Mouse (Mus musculus) left cerebral cortex, postnatal 36 days (tissue): ENCODE data around the gene Kat6b. TPM values are rescaled to one million over a fixed set of nuclear protein-coding genes. Genes with fewer than 3 reads are reported as not detected.
"Not testable (repeated sequence)": the region's sequence is repeated elsewhere in the genome, so short reads cannot be mapped to it uniquely, and the experiment has no call there.

Source experiments
- DNase-seq, 2 experiments: peaks; one replicate each; pipeline ENCODE4 v3.0.0; 2021 to 2022; ENCODE audit warnings: low spot score in 2 of 2, mixed read lengths in 1 of 2
- intact Hi-C: fragments of 180-260 bp; cut with DNase I; formaldehyde crosslinking; loops from one replicate; pipeline ENCODE4 v1.15.1; 2025
- total RNA-seq, 2 experiments: library from RNA; stranded (reverse); gene quantifications; 2 replicates each; pipeline ENCODE4 v1.2.3; 2021

Kat6b gene
- total RNA-seq, 2 experiments from 2014 or later: 107 to 111 TPM

DNA sequence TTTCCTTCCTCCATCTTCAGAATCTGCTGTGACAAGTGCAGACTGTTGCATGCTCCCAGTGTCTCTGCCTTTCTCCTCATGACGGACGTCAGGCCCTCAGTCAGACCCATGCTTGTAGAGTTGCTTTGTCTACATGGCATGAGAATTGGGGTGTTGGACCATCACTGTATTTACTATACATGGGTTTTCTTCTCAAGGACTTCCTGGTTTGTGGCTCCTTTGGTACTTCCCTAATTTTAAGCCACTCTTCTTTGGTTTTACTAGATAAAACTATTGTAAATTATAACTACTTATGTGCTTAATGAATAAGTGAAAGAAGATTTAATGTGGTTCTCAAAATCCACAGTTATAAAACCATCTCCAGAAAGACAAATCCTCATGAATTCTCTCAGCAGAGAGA, 134.6 kb downstream of the Kat6b start:
- intact Hi-C loops: loop anchor here (10.0 kb wide), 2 partner anchors 129 to 481 kb away; no protein-coding TSS in a partner anchor
- no peak for DNase-seq

DNA sequence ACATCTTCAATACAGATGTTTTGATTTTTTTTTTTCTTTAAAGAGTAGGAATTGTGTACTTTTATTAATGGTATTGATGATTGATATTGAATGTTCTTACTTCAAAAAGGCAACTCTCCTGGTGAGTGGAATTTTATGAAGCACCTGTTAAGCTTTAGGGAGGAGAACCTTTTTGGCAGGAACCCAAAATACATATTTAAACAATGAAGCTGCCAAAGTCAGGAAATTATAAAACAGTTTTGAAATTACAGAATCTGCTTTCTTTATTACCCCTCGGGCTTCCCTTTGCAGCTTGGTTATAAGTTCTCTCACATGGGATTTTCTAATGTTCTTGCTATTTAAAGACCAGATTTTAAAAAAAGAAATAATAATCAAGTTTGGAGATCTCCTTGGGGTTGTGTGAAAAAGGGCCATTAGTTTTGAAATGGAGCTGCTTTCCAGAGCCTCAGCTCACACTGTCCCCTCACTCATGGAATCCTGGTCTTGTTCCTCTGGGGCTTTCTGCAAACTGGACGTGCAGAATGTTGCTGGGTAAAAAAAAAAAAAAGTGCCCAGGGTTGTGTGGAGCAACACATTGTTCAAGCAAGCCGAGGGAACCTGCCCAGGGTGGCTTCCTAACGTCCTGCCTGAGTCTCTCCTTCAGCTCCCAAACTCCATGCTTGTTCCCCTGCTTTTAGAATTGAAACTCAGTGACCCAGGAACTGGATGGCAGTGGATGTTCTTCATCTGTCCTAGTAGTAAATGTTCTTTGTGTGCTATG, 136.2 kb downstream of the Kat6b start:
- DNase-seq: no peak
- intact Hi-C loops: loop anchor here (10.0 kb wide), 2 partner anchors 127 to 483 kb away; no protein-coding TSS in a partner anchor

DNA sequence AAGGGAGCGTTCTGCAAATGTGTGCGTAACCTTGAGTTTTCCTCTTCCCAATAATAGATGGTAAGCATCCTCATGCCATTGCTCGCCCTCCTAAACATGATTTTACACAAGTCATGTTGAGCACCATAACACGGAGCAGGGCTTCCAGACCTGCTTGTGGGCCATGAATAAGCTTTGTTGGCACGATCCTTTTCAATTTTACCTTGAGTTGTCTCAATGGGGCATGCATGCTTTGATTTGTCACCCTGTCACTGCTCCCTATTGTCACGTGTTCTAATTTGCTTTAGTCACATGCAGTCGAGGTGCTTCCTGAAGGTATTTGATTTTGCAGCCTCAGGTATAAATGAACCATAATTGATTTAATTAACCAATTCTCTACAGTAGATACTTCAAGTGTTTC, 138.7 kb downstream of the Kat6b start:
- intact Hi-C loops: loop anchor here (10.0 kb wide), 2 partner anchors 125 to 485 kb away; no protein-coding TSS in a partner anchor
- DNase-seq: no peak

DNA sequence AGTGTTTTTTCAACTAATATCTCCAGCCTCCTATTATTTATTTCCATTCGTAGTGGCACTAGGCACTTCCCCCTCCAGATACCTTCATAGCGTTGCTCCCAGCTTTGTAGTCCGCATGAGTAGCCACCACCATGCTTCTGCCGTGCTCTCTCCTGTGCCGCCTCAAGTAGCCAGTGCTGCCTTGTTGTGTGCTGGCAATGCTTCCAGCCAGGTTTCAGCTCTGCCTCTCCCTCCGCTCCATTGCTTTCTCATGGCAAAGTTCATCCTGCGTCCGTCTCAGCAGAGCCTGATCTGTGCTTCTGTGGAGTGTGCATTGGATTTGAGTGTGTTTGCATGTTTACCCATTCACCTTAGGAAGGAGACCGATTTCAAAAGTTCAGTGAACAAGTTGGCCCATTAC, 144.7 kb downstream of the Kat6b start:
- DNase-seq: no peak
- intact Hi-C loops: no loop called here

DNA sequence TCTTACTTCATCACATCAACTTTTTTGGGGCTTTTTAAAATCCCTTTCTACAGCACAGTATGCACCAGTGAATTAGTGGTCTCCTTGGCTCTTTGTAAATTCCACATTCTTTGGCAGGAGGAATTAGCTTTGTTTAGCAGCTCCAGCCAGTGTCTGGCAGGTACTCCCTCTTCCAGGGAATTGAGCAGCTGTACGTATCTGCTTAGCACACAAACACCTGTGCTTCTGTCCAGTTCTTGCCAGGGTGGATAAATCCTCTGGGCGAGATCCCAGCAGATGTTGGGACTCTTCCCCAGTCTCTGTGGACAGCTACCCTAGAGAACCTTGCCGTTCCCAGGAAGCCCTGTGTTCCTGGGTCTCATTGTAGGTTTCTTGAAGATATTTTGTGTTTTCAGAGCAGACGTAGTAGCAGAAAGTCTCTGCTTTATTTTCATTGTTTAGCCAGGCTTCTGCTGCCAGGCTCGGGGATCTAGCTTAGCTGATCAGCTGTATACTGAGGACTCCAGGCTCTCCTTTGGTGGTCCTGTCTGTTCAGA, 150.5 kb downstream of the Kat6b start:
- intact Hi-C loops: no loop called here
- no peak for DNase-seq

DNA sequence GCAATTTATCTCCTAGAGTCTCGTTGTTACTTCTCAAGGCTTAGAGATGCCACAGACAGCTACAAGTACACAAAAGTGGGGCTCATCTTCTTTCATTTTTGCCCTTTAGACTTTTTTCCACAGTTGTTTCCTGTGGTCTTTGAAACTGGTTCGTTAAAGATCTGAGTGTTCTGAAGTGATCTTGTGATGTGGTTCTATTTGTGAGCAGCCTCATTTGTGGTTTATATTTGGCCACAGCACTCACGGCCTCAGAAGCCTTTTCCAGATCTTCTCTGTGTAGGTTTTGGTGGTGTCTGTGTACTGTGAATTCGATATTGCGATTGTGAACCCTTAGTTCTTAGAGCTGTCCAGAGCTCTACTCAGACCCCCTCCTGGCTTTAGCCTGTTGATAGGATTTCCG, 155.3 kb downstream of the Kat6b start:
- DNase-seq: no peak
- intact Hi-C loops: no loop called here

DNA sequence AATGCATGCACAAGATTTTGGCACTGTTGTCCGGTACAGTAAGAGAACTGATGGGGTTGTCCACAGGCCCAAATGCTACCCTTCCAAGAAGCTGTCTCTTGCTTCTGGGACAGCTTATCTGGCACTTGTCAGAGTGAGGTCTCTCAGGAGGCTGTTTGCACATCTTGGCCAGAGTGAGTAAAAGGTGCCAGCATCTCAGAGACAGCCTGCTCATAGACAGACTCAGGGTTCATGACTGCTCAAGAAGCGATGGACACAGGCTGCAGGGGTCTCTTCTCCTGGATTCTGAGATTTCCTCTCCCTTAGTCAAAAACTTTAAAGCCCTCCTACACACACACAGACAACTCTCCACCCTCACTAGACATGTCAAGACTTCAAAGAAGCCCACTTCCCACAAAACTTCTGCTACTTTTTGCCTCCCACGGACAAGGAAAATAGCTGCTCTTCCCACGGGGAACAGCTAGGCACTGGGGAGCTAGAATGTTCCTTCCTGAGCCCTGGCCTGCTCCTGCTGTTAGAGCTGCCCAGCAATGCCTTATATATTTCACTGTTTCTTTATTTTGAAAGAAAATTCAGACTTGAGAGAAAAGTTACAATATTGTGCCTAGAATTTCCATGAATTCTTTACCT, 159.7 kb downstream of the Kat6b start:
- intact Hi-C loops: no loop called here
- DNase-seq: peak; percentile 43 to 52

DNA sequence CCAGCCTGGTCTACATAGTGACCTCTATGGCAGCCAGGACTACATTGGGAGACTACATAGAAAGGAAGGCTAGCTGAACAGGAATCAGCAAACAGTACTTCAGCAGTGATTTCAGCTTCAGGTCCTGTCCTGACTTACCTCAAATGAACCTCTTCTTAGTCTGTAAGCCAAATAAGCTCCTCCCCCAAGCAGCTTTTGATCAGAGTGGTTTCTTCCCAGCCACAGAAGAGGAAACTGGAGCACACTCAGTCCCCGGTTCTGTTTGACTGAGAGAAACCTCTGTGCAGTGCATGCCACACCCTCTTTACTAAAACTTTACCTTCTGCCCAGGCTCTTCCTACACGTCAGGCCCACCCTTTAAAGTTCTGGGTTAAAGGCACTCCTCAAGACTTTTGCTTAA, 172.6 kb downstream of the Kat6b start:
- no peak for DNase-seq
- intact Hi-C loops: no loop called here

DNA sequence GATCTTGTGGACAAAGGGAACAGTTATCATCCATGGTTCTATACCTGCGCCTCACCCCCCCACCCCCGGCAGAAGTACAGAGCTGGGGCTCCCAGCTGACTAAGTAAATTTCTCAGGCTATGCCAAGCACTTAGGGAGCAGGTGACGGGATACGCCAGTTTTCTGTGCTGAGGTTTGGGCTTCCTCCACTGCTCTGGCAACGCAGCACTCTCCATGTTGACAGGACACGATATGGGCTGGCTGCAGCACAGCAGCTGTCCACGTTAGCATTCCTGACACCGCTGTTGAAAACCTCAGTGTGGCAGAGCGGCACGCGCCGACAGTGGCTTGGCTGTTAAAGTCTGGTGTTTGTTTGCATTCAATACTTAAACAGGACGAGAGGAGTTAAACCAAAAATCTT, 177.9 kb downstream of the Kat6b start:
- no peak for DNase-seq
- intact Hi-C loops: loop anchor here (5.0 kb wide), 1 partner anchor 157 kb away; no protein-coding TSS in a partner anchor

DNA sequence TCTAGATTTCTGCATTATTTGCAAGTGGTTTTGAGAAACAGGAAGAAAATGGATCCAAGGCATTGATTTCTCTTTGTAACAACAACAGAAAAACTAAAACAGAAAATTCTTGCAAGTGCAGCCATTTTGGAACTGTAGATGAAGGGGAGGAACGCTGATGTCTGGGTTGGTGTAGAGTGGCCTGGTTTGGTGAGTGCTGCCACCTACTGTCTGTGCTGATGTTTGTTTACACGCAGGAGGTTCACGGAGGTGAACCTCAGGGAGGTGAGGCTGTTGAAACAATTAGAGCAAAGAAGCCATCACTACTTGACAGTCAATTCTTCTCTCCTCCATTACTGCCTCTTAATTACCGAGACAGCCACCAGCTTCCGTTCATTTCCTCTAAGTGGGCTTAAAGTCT, 178.4 kb downstream of the Kat6b start:
- no peak for DNase-seq
- intact Hi-C loops: loop anchor here (5.0 kb wide), 2 partner anchors 157 to 522 kb away; no protein-coding TSS in a partner anchor

DNA sequence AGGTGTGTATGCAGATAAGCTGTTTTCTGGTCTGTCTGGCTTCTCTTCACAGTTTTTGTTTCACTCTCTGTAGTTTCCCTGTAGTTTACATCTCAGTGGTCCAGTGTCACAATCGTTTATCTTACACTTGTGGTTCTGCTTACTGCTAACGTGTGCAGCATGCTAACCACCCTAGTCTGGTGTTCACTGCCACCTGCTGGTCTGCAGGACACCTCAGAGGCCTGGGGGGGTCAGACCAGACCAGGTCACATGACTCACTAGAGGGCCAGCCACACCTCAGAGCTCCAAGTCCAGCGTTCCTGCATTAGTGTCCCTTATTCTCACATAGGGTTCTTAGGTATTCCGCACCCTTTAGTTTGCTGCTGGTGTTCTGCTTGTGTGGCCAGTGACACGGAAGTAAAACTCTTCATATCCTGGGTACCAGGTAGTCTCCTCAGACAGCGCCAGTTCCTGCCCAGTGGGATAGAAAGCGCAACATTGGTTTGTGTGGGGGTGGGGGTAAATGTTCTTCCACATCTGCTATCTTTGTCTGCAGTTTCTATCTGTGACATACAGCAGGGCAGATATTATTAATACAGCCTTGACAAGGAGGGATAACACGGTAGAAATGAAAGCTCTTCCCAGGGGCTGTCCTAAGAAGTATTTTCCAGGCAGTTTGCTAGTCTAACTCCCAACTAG, 181.4 kb downstream of the Kat6b start:
- intact Hi-C loops: loop anchor here (5.0 kb wide), 1 partner anchor 525 kb away; no protein-coding TSS in a partner anchor
- no peak for DNase-seq

DNA sequence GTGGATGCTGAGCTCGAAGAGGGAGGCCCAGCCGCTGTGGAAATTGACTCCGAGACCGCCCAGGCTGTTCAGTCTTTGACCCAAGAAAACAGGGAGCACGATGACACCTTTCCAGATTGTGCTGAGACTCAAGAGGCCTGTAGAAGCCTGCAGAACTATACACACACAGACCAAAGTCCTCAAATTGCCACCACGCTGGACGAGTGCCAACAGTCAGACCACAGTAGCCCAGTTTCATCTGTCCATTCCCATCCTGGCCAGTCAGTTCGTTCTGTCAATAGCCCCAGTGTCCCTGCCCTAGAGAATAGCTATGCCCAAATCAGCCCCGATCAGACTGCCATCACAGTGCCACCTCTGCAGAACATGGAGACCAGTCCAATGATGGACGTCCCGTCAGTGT, 188.0 kb downstream of the Kat6b start:
- intact Hi-C loops: no loop called here
- no peak for DNase-seq

DNA sequence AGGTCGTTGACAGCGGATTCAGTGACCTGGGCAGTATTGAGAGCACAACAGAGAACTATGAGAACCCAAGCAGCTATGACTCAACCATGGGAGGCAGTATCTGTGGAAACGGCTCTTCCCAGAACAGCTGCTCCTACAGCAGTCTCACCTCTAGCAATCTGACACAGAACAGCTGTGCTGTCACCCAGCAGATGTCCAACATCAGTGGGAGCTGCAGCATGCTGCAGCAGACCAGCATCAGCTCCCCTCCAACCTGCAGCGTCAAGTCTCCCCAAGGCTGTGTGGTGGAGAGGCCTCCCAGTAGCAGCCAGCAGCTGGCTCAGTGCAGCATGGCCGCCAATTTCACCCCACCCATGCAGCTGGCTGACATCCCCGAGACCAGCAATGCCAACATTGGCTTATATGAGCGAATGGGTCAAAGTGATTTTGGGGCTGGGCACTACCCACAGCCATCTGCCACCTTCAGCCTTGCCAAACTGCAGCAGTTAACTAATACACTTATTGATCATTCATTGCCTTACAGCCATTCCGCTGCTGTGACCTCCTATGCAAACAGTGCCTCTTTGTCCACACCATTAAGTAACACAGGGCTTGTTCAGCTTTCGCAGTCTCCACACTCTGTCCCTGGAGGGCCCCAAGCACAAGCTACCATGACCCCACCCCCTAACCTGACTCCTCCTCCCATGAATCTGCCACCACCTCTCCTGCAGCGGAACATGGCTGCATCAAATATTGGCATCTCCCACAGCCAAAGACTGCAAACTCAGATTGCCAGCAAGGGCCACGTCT, 188.6 kb downstream of the Kat6b start:
- intact Hi-C loops: loop anchor here (10.0 kb wide), 1 partner anchor 175 kb away; the partner anchor contains the start of gene Comtd1
- no peak for DNase-seq

DNA sequence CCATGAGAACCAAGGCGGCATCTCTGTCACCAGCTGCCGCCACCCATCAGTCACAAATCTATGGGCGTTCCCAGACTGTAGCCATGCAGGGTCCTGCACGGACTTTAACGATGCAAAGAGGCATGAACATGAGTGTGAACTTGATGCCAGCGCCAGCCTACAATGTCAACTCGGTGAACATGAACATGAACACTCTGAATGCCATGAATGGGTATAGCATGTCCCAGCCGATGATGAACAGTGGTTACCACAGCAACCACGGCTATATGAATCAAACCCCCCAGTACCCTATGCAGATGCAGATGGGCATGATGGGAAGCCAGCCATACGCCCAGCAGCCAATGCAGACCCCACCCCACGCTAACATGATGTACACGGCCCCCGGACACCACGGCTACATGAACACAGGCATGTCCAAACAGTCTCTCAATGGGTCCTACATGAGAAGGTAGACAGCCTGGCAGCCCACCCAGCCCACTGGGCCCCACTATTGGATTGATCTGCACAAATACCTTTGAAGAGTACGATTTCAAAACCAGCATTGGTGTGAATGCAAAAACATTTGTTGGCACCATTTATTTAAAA, 189.3 kb downstream of the Kat6b start:
- not testable (repeated sequence) for DNase-seq
- intact Hi-C loops: loop anchor here (10.0 kb wide), 1 partner anchor 174 kb away; the partner anchor contains the start of gene Comtd1

DNA sequence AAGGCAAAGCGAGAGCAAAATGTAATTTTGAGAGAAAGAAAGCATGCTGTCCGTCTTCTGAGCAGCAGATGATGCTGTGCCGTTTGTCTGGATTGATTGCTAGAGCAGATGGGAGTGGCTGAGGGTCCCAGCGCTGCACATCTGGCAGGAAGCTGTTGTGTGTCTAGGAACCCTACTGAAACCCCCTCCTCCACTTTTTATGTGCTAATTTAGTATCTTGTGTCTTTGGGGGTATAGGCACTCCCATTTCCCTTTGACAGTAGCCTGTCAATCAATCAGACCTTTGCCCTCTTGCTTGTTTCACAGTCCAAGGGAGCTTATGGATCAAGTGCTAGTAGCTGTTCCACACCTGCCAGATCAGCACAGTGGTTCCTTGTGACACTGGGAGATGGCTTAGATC, 191.9 kb downstream of the Kat6b start:
- no peak for DNase-seq
- intact Hi-C loops: loop anchor here (10.0 kb wide), 1 partner anchor 172 kb away; the partner anchor contains the start of gene Comtd1

DNA sequence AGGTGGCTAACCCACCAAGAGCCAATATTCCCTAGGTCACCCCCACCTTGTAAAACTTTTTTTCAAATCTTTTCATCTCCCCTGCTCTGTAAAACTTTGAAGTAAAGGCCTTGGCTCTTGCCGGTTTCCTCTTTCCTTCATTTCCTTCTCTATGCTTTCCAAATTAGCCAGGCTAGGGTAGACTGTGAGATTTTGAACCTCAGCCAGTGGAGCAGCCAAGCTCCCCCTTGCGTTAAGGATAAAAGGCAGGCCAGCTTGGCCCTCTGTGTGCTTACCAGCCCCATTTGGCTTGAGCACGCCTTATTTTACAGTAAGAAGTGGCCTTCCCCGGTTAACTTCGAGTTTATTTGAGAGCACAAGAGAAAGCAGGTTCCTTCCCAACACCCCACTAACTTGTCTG, 193.2 kb downstream of the Kat6b start:
- intact Hi-C loops: loop anchor here (10.0 kb wide), 1 partner anchor 170 kb away; the partner anchor contains the start of gene Comtd1

DNA sequence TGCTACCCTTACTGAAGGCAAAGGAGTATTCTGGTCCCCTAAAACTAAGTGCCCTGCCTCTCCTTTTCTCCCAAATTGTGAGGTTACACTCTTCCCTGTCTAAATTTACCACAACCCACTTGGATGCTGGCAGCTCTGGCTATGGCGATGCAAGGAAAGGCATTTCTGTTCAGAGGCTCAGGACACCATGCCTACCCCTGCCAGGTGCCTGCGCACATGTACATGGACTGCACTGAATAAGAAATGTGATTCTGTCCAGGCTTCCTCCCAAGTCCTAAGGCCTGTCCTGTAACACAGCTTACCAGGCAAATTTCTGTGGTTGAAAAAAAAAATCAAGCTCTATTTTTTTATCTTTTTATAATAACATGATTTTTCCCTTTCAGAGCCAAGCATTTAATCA, 195.0 kb downstream of the Kat6b start:
- intact Hi-C loops: loop anchor here (10.0 kb wide), 1 partner anchor 169 kb away; the partner anchor contains the start of gene Comtd1
- DNase-seq: no peak

More for the DNA sequence above, 193.2 kb downstream of the Kat6b start:
- DNase-seq: peak in 1 of 2 experiments; percentile 4

DNA sequence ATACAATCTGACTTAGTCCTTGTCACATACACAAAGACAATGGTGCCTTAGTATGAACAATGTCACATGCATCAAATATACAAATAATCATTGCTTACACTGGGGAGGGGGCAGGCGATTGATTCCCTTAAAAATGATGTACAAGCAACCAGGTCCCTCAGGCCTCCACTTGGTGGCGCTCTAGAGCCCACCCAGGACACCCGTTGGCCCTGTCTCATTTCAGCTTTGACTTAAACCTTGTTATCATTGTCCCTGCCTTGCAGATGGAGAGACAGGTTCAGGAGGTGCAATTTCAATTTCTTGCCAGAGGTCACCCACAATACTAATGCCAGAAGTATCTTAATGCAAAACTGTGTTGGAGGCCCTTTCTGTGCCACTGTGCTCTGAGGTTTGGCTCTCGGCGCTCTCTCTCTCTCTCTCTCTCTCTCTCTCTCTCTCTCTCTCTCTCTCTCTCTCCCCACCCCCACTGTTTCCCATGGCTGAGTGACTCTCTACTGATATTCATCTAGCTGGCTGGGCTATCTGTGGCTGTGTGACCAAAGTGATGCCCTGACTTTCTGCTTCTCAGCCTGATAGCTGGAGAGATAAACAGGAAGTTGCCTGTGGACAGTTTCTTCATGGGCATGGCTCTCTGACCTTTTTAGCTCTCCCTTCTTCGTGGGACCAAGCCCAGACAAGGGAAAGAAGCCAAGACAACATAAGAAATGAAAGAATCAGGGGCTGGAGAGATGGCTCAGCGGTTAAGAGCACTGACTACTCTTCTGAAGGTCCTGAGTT, 197.5 kb downstream of the Kat6b start:
- intact Hi-C loops: loop anchor here (2.0 to 10.0 kb wide), 2 partner anchors 64 to 166 kb away; partner anchors contain the start of gene Comtd1
- DNase-seq: no peak
